Mouse (Mus musculus) megakaryocyte, embryonic 14.5 days (primary cell): ENCODE results near the gene Egfl8.

Experiments used
- FLI1 ChIP-seq: IDR thresholded peaks from 2 replicates; pipeline ENCODE4 v1.6.1; 2012; ENCODE audit warnings: low read length, inconsistent platforms, mixed read lengths
- GATA1 ChIP-seq: IDR thresholded peaks from 3 replicates; pipeline ENCODE4 v1.6.1; 2012; ENCODE audit warnings: mixed read lengths, low read length, inconsistent platforms, borderline replicate concordance

DNA sequence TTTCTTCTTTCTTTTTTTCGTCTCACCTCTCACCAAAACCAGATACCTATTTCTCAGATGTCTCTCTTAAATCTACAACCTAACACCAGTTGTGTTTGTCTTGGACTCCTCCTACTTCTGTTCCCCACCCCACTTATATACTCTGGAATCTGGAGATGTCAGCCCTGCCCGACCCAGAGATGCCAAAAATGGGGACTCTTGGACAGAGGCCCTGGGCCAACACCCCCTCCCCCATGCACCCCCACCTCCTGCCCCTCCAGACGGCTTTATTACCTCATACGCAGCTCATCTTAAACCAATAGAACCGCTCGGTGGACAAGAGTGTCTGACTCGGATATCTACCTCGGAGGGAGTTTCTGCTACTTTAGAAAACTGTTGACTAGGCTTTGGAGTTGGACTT is 19.7 kb downstream of the Egfl8 start:
- no peak for TF ChIP-seq GATA1
- no peak for TF ChIP-seq FLI1
